Mouse (Mus musculus) left cerebral cortex, postnatal 10 days (tissue): ENCODE data around the gene Abhd8. TPM values are rescaled to one million over a fixed set of nuclear protein-coding genes. Genes with fewer than 3 reads are reported as not detected.

Source experiments
- total RNA-seq, 2 experiments: library from RNA; stranded (reverse); gene quantifications; 2 replicates each; pipeline ENCODE4 v1.2.3; 2021

Gene Abhd8
- total RNA-seq, 2 experiments from 2014 or later: 171 to 183 TPM

Other genes starting within 250 kb of the Abhd8 start
- gene Myo9b, start 190.9 kb downstream of the Abhd8 start, total RNA-seq: 10 to 100 TPM; 30.5 to 30.6 TPM
- 10 to 100 TPM; 14.5 to 19.6 TPM for gene Haus8, start 190.7 kb downstream of the Abhd8 start, total RNA-seq
- gene Use1, start 96.8 kb downstream of the Abhd8 start, total RNA-seq: 100 to 1,000 TPM in 1 of 2 experiments, 10 to 100 TPM in 1; 97.6 to 103 TPM
- gene Ocel1, start 92.4 kb downstream of the Abhd8 start, total RNA-seq: 10 to 100 TPM; 17.1 to 21.3 TPM
- 10 to 100 TPM; 21.9 to 26.2 TPM for gene Nr2f6, start 81.7 kb downstream of the Abhd8 start, total RNA-seq
- gene Ushbp1, start 67.9 kb downstream of the Abhd8 start, total RNA-seq: 1 to 10 TPM; 5.0 to 5.9 TPM
- gene Babam1, start 66.8 kb downstream of the Abhd8 start, total RNA-seq: 10 to 100 TPM; 73.4 to 86.2 TPM
- gene Ankle1, start 57.6 kb downstream of the Abhd8 start, total RNA-seq: 1 to 10 TPM in 1 of 2 experiments, under 1 TPM in 1; 0.79 to 1.2 TPM
- 10 to 100 TPM; 67.1 to 72.5 TPM for gene Mrpl34, start 1.3 kb upstream of the Abhd8 start, total RNA-seq
- 100 to 1,000 TPM; 120 to 127 TPM for gene Dda1, start 5.5 kb upstream of the Abhd8 start, total RNA-seq
- 10 to 100 TPM; 67.7 to 71.5 TPM for gene Ano8, start 22.3 kb upstream of the Abhd8 start, total RNA-seq
- 10 to 100 TPM; 29.0 to 29.2 TPM for gene Gtpbp3, start 24.4 kb upstream of the Abhd8 start, total RNA-seq
- gene Plvap, start 48.1 kb upstream of the Abhd8 start, total RNA-seq: 1 to 10 TPM; 5.6 to 7.3 TPM
- gene Ccdc194, start 62.1 kb upstream of the Abhd8 start, total RNA-seq: not detected
- 1 to 10 TPM in 1 of 2 experiments, under 1 TPM in 1; 0.95 to 3.4 TPM for gene Bst2, start 73.8 kb upstream of the Abhd8 start, total RNA-seq
- gene Mvb12a, start 79.3 kb upstream of the Abhd8 start, total RNA-seq: 10 to 100 TPM; 35.1 to 36.6 TPM
- not detected for gene Tmem221, start 95.2 kb upstream of the Abhd8 start, total RNA-seq
- gene Nxnl1, start 102.9 kb upstream of the Abhd8 start, total RNA-seq: not detected
- 10 to 100 TPM; 69.5 to 73.6 TPM for gene Slc27a1, start 105.2 kb upstream of the Abhd8 start, total RNA-seq
- 10 to 100 TPM; 63.1 to 75.1 TPM for gene Pgls, start 128.5 kb upstream of the Abhd8 start, total RNA-seq
- gene Fam129c, start 134.0 kb upstream of the Abhd8 start, total RNA-seq: 1 to 10 TPM; 3.4 to 3.5 TPM
- gene Colgalt1, start 147.3 kb upstream of the Abhd8 start, total RNA-seq: 10 to 100 TPM; 65.9 to 71.6 TPM
- 100 to 1,000 TPM; 279 to 290 TPM for gene Unc13a, start 208.1 kb upstream of the Abhd8 start, total RNA-seq
- 1 to 10 TPM; 6.1 to 6.6 TPM for gene Jak3, start 212.6 kb upstream of the Abhd8 start, total RNA-seq
- gene Insl3, start 225.6 kb upstream of the Abhd8 start, total RNA-seq: 1 to 10 TPM; 1.2 to 2.0 TPM
- gene B3gnt3, start 238.1 kb upstream of the Abhd8 start, total RNA-seq: under 1 TPM; 0.26 to 0.41 TPM